7 mouse cellular contexts compared by ENCODE assay signal in genomic region chr9:45740584-45740980, GRCm38 (mm10).
DNase-seq lines count a peak whose midpoint lies in the region; ATAC-seq and TF ChIP-seq lines count a peak whose summit lies in the region.

No protein-coding gene starts in this region.

- H3K9ac ChIP-seq in midbrain, embryonic 11.5 days (ENCODE audit: low read length) = no peak overlapping the region

- no peak overlapping the region for H3K4me2 ChIP-seq in midbrain, embryonic 11.5 days

- peak; percentile 6 for DNase-seq in kidney, postnatal 14 days
- no peak for DNase-seq in kidney, adult 2 months
- DNase-seq in brain, embryonic 14.5 days (ENCODE audit: low read depth) = peak; percentile 71
- peak; percentile 48 for DNase-seq in embryo, embryonic 10.5 days (ENCODE audit: low spot score)
- DNase-seq in midbrain, embryonic 11.5 days (ENCODE audit: low spot score, missing footprints) = peak; percentile 86
- no peak for DNase-seq in right cerebral cortex, postnatal 14 days

- WGBS in kidney, adult 2 months = 53% methylated on average over 2 of the region's 2 CpGs
- 68% methylated on average over 2 of the region's 2 CpGs for WGBS in midbrain, embryonic 11.5 days

- H3K27ac ChIP-seq in kidney, adult 2 months (ENCODE audit: insufficient read depth, low read depth, low read length) = no peak overlapping the region
- H3K27ac ChIP-seq in midbrain, embryonic 11.5 days (ENCODE audit: low read depth, low read length) = no peak overlapping the region

- no peak for TF ChIP-seq POLR2A in kidney, adult 2 months (IDR thresholded peaks at IDR 0.05; ENCODE audit: low read depth, low read length)
- no peak for TF ChIP-seq POLR2A in brain, embryonic 14.5 days (IDR thresholded peaks at IDR 0.05; ENCODE audit: borderline replicate concordance, extremely low read depth, insufficient read depth, insufficient read length, poor library complexity, severe bottlenecking)

- no peaks in the 10 kb centered on the region for H3K4me1 ChIP-seq in kidney, adult 2 months (ENCODE audit: control insufficient read depth, insufficient read depth, low read length)
- H3K4me1 ChIP-seq in midbrain, embryonic 11.5 days (ENCODE audit: control insufficient read depth, insufficient read depth, low read length) = peaks cover 7% of the 10 kb centered on the region

- H3K4me3 ChIP-seq in kidney, adult 2 months (ENCODE audit: insufficient read depth, low read depth, low read length) = no peak overlapping the region
- no peak overlapping the region for H3K4me3 ChIP-seq in midbrain, embryonic 11.5 days (ENCODE audit: low read depth, low read length)

- no peaks in the 10 kb centered on the region for H3K9me3 ChIP-seq in midbrain, embryonic 11.5 days (ENCODE audit: control insufficient read depth, low read length)

- H3K27me3 ChIP-seq in kidney, adult 2 months (replicated peaks; ENCODE audit: control insufficient read depth, insufficient read depth, low read length) = no peaks in the 10 kb centered on the region
- no peaks in the 10 kb centered on the region for H3K27me3 ChIP-seq in midbrain, embryonic 11.5 days (ENCODE audit: control insufficient read depth, insufficient read depth, low read length)

- TF ChIP-seq CTCF in kidney, adult 2 months (conservative IDR thresholded peaks at IDR 0.05; ENCODE audit: insufficient read depth, insufficient read length, low read depth, low read length) = no peak; the same call in 1 of the 2 replicates
- TF ChIP-seq CTCF in brain, embryonic 14.5 days (IDR thresholded peaks at IDR 0.05; ENCODE audit: borderline replicate concordance, extremely low read depth, insufficient read depth, insufficient read length) = peak; percentile 52; the same call in 1 of the 2 replicates

- ATAC-seq in midbrain, embryonic 11.5 days (ENCODE audit: low FRiP score) = peak; percentile 54; the same call in 1 of the 2 replicates
- no peak for ATAC-seq in granulocyte monocyte progenitor cell, adult 5-6 weeks (replicated peaks; ENCODE audit: poor library complexity, severe bottlenecking)

- no peaks in the 10 kb centered on the region for H3K36me3 ChIP-seq in kidney, adult 2 months (ENCODE audit: control insufficient read depth, insufficient read depth, low read length)
- H3K36me3 ChIP-seq in midbrain, embryonic 11.5 days (ENCODE audit: control insufficient read depth, insufficient read depth, low read length) = no peaks in the 10 kb centered on the region

Comparison
In these comparisons a context has a peak if more than half of its experiments do, and no peak if none do; other contexts are left out.
1. DNase-seq: peak in kidney, postnatal 14 days (single experiment), brain, embryonic 14.5 days (single experiment), embryo, embryonic 10.5 days (single experiment) and midbrain, embryonic 11.5 days (single experiment); none in kidney, adult 2 months (single experiment) and right cerebral cortex, postnatal 14 days (single experiment).